Mouse (Mus musculus) neural tube, embryonic 11.5 days (tissue): ENCODE measurements around the gene Ltb. TPM values are rescaled to one million over a fixed set of nuclear protein-coding genes. Genes with fewer than 3 reads are reported as not detected.

Source experiments
- ATAC-seq: fragments of 200-750 bp; cut with Nextera tagmentation; 2 replicates; pipeline ENCODE4 v1.8.0; 2017; ENCODE audit warnings: moderate number of reproducible peaks, mild to moderate bottlenecking, moderate TSS enrichment, moderate library complexity; ENCODE audit not compliant: insufficient read depth, low FRiP score, low TSS enrichment
- DNase-seq: peaks from one replicate; pipeline ENCODE4 v3.0.0-alpha.2; 2015; ENCODE audit warnings: low spot score
- H3K27ac ChIP-seq: fragments of 300-500 bp; sonication (generic); 2 replicates; pipeline ENCODE4 v1.5.1; 2014; ENCODE audit warnings: low read depth, mild to moderate bottlenecking, low read length
- H3K27me3 ChIP-seq: fragments of 300-500 bp; sonication (generic); 2 replicates; pipeline ENCODE4 v1.6.1; 2014; ENCODE audit warnings: mild to moderate bottlenecking, low read length, mixed read lengths; ENCODE audit not compliant: control insufficient read depth, insufficient read depth
- H3K36me3 ChIP-seq: fragments of 300-500 bp; sonication (generic); 2 replicates; pipeline ENCODE4 v1.6.1; 2014; ENCODE audit warnings: mild to moderate bottlenecking, low read length, moderate library complexity, mixed read lengths; ENCODE audit not compliant: control insufficient read depth, insufficient read depth
- H3K4me1 ChIP-seq: fragments of 300-500 bp; sonication (generic); 2 replicates; pipeline ENCODE4 v1.6.1; 2014; ENCODE audit warnings: low read length, mixed read lengths; ENCODE audit not compliant: control insufficient read depth, insufficient read depth
- H3K4me2 ChIP-seq: fragments of 300-500 bp; sonication (generic); 2 replicates; pipeline ENCODE4 v1.6.1; 2014; ENCODE audit warnings: low read depth, mild to moderate bottlenecking, moderate library complexity
- H3K4me3 ChIP-seq: fragments of 300-500 bp; sonication (generic); 2 replicates; pipeline ENCODE4 v1.5.1; 2014; ENCODE audit warnings: low read depth, low read length
- H3K9ac ChIP-seq: fragments of 300-500 bp; sonication (generic); 2 replicates; pipeline ENCODE4 v1.6.1; 2014; ENCODE audit warnings: mild to moderate bottlenecking, low read length
- H3K9me3 ChIP-seq: fragments of 300-500 bp; sonication (generic); 2 replicates; pipeline ENCODE4 v1.6.1; 2016; ENCODE audit warnings: low read length; ENCODE audit not compliant: control insufficient read depth
- WGBS: fragments of 180-500 bp; shearing (Covaris S2); extraction: QIAGEN DNeasy Blood & Tissue Kit; methylation state at CpG from one replicate; pipeline ENCODE4 v1.1.7; 2014; 5-methylcytosine and 5-hydroxymethylcytosine counted together
- polyA plus RNA-seq: library from polyadenylated mRNA; unstranded; fragments of >200 nt; fragmentation: Nextera tagmentation; extraction: Ambion mirVana; gene quantifications from 2 replicates; pipeline ENCODE4 v1.2.1, GENCODE M21; 2014

Gene Ltb
- polyA plus RNA-seq, 1 experiment from 2014 or later = 0.27 TPM

DNA sequence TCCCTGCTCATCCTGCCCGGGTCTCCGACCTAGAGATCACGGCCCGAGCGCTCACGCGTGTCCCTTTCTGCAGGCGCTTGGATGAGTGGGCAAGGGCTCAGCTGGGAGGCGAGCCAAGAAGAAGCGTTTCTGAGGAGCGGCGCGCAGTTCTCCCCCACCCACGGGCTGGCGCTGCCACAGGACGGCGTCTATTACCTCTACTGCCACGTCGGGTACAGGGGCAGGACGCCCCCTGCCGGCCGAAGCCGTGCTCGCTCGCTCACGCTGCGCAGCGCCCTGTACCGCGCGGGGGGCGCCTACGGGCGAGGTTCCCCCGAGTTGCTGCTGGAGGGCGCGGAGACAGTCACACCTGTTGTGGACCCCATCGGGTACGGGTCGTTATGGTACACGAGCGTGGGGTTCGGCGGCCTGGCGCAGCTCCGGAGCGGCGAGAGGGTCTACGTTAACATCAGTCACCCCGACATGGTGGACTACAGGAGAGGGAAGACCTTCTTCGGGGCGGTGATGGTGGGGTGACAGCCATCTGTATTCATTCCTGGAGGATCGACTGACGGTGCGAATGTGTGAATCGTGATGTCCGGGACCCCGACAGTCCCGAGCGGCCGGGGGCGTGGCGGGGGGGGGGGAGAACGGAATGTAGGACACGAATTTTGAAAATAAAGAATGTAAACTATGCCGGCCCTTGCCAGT, 1.5 kb downstream of the Ltb start:
- Histone ChIP-seq H3K27me3 (peaks cover 25% of the 10 kb centered on the region), H3K4me3 (peak overlapping the region; percentile 31), H3K9ac (0 out of 2 replicates have a peak overlapping the region, but pooled peaks have one; percentile 10), H3K9me3 (no peaks in the 10 kb centered on the region), H3K4me2 (peak overlapping the region; percentile 60), H3K4me1 (0 out of 2 replicates have a peak, but pooled peaks cover 3% of the 10 kb centered on the region), H3K27ac (no peak overlapping the region), H3K36me3 (no peaks in the 10 kb centered on the region)
- ATAC-seq = peak; percentile 48; the same call in 1 of the 2 replicates
- WGBS = 1% methylated on average over 64 of the region's 66 CpGs
- DNase-seq = peak; percentile 82

DNA sequence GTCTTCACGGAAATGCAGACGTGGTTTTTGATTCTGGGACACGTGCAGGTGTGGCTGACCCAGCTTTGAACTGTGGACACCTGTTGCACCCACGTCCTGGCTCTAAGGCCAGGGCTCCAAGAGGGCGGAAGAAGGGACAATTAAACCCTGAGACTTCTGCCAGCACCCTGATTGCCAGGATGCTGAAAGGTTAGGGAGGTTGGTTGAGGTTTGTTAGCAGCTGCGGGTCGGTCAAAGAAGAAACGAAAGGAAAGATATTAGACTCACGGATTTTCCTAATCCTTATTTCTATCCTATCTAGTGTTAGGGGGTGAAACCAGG, 2.0 kb downstream of the Ltb start:
- Histone ChIP-seq H3K36me3 (no peaks in the 10 kb centered on the region), H3K4me3 (peak overlapping the region; percentile 31), H3K9ac (no peak overlapping the region), H3K9me3 (no peaks in the 10 kb centered on the region), H3K4me2 (no peak overlapping the region; the same call in 1 of the 2 replicates), H3K27ac (no peak overlapping the region), H3K4me1 (0 out of 2 replicates have a peak, but pooled peaks cover 3% of the 10 kb centered on the region), H3K27me3 (peaks cover 25% of the 10 kb centered on the region)
- ATAC-seq (no peak), DNase-seq (no peak)
- 35% methylated on average over 9 of the region's 9 CpGs for WGBS

DNA sequence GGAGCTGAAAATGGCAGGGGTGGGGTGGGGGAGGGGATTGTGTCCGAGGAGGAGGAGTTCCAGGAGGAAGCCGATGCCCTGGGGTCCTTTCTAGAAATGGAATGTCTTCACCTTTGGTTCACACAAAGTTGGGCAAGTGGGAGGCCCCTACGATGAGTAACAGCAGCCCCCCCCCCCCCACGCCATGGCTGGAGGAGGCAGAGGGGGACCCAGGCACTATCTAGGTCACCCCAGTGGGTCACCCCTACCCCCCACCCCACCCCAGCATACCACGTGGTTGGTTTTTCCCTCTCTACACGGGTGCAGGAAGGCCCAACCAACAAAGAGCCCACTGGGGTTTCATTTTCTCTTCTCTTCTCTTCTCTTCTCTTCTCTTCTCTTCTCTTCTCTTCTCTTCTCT, 2.9 kb downstream of the Ltb start:
- WGBS = 37% methylated on average over 4 of the region's 6 CpGs
- Histone ChIP-seq H3K27ac (no peak overlapping the region), H3K9me3 (no peaks in the 10 kb centered on the region), H3K36me3 (no peaks in the 10 kb centered on the region), H3K27me3 (peaks cover 25% of the 10 kb centered on the region), H3K4me1 (0 out of 2 replicates have a peak, but pooled peaks cover 3% of the 10 kb centered on the region), H3K4me3 (no peak overlapping the region), H3K4me2 (no peak overlapping the region), H3K9ac (no peak overlapping the region)
- no peak for ATAC-seq
- no peak for DNase-seq

DNA sequence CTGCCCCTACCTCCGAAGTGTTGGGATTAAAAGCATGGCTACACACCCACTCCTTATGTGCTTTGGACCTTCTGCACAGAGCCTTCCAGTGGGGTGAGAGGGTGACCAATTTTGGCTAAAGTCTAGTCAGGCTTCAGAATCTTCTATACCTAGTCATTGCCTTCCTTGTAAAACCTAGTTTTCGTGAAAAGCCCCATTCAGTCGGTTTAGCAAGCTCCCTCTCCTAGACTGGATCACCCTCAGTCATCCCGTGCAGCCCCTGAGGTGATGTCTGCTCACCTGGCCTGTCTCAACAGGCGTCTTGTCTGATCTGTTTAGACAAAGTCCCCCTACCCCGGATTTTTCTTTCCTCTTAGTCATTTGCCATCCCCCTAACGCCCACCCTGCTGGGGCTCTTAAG, 3.8 kb downstream of the Ltb start:
- Histone ChIP-seq H3K4me2 (no peak overlapping the region), H3K27me3 (peaks cover 25% of the 10 kb centered on the region), H3K4me3 (no peak overlapping the region), H3K9me3 (no peaks in the 10 kb centered on the region), H3K27ac (no peak overlapping the region), H3K9ac (no peak overlapping the region), H3K36me3 (no peaks in the 10 kb centered on the region), H3K4me1 (0 out of 2 replicates have a peak, but pooled peaks cover 3% of the 10 kb centered on the region)
- DNase-seq (no peak), ATAC-seq (no peak)
- 67% methylated on average over 7 of the region's 7 CpGs for WGBS

DNA sequence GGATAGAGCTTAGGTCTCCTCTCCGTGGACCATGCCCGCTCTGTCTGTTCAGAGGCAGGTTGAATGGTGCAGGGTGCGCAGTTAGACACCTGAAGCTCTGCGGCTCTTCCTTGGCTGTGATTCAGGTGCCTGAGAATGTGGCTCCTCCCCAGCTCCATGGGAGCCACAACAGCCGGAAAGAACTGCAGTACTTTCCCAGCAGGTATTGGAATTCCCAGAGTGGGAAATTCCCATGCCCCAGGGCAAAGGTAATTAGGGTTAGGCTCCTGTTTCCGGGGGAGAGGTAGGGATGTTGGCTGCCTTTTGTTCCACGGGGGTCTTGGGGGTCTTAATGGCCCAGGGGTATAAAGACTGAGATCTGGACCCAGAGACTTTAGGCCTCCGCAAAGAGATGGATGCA, 4.7 kb downstream of the Ltb start:
- Histone ChIP-seq H3K4me3 (no peak overlapping the region), H3K4me1 (0 out of 2 replicates have a peak, but pooled peaks cover 3% of the 10 kb centered on the region), H3K4me2 (no peak overlapping the region), H3K27ac (no peak overlapping the region), H3K27me3 (peaks cover 25% of the 10 kb centered on the region), H3K36me3 (no peaks in the 10 kb centered on the region), H3K9ac (no peak overlapping the region), H3K9me3 (no peaks in the 10 kb centered on the region)
- ATAC-seq = no peak
- WGBS = 17% methylated on average over 8 of the region's 8 CpGs
- DNase-seq = no peak

DNA sequence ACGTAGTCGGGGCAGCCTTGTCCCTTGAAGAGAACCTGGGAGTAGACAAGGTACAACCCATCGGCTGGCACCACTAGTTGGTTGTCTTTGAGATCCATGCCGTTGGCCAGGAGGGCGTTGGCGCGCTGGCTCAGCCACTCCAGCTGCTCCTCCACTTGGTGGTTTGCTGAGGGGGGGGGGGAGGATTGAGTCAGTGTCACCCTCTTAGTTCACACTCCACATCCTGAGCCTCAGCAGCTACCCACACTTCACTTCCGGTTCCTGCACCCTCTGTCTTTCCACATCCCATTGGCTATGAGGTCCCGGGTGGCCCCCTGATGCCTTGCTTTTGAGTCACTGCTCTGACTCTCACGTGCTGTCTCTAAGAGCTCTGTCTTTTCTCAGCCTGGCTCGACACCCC, 6.2 kb downstream of the Ltb start:
- 93% methylated on average over 11 of the region's 11 CpGs for WGBS
- no peak overlapping the region for H3K4me2 ChIP-seq
- H3K27ac ChIP-seq = no peak overlapping the region
- H3K9ac ChIP-seq = no peak overlapping the region
- DNase-seq (no peak), ATAC-seq (no peak)
- H3K9me3 ChIP-seq = no peaks in the 10 kb centered on the region
- H3K36me3 ChIP-seq = no peaks in the 10 kb centered on the region
- H3K4me1 ChIP-seq = 0 out of 2 replicates have a peak, but pooled peaks cover 2% of the 10 kb centered on the region
- peaks cover 19% of the 10 kb centered on the region for H3K27me3 ChIP-seq
- no peak overlapping the region for H3K4me3 ChIP-seq

DNA sequence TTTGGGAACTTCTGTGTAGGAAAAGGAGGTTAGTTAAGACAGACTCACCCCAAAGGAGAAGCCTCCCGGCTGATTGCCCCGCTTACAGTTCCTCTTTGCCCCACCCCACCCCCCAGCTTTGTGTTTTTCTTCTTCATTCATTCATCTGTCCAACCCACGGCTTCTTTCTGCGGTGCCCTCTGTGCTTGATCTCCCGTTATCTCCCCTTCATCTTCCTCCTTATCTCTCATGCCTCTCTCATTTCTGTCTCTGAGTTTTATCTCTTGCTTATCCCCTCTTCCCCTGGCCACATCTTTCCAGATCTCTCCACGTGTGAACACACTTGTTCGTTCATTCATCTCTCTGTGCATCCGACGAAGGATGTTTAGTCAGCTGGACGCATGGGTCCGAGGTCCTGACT, 6.9 kb downstream of the Ltb start:
- Histone ChIP-seq H3K4me2 (no peak overlapping the region), H3K27ac (no peak overlapping the region), H3K27me3 (peaks cover 12% of the 10 kb centered on the region), H3K4me1 (no peaks in the 10 kb centered on the region), H3K9ac (no peak overlapping the region), H3K36me3 (no peaks in the 10 kb centered on the region), H3K4me3 (no peak overlapping the region), H3K9me3 (no peaks in the 10 kb centered on the region)
- no peak for DNase-seq
- WGBS = 70% methylated on average over 11 of the region's 11 CpGs
- ATAC-seq = no peak

DNA sequence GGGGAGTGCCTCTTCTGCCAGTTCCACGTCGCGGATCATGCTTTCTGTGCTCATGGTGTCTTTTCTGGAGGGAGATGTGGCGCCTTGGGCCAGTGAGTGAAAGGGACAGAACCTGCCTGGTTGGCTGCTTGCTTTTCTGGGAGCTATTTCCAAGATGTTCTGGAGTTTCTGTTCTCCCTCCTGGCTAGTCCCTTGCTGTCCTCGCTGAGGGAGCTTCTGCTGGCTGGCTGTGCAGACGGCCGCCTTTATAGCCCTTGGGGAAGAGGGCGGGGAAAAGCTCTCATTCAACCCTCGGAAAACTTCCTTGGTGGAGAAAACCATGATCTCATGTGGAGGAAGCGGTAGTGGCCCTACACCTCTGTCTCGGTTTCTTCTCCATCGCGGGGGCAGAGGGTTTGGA, 7.5 kb downstream of the Ltb start, which contains the start of gene Tnf:
TSS of gene Tnf (minus strand) at position 221 of the 400 bp plus-strand sequence.
- WGBS = 34% methylated on average over 13 of the region's 13 CpGs
- DNase-seq (no peak), ATAC-seq (no peak)
- Histone ChIP-seq H3K36me3 (no peaks in the 10 kb centered on the region), H3K27ac (no peak within 1 kb of the TSS), H3K9ac (no peak within 1 kb of the TSS), H3K4me1 (no peaks in the 10 kb centered on the region), H3K9me3 (no peaks in the 10 kb centered on the region), H3K4me3 (no peak within 1 kb of the TSS), H3K4me2 (no peak within 1 kb of the TSS), H3K27me3 (peaks cover 7% of the 10 kb centered on the region; the same call in 1 of the 2 replicates)

DNA sequence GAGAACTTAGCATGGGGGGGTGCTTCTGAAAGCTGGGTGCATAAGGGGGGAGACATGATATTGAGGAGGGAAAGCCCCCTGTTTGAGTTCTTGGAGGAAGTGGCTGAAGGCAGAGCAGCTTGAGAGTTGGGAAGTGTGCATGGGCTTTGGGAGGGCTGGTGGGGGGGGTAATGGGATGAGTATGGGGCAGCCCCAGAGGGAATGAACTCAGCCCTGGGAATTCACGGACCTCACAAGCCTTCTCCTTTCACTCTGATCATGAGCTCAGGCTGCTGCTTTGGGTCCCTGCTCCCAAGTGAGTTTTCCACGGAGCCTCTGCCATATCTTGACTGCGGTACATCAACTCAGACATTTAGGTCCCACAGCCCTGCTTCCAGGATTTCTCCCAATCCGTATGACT, 8.2 kb downstream of the Ltb start:
- Histone ChIP-seq H3K9ac (no peak overlapping the region), H3K9me3 (no peaks in the 10 kb centered on the region), H3K27me3 (peaks cover 7% of the 10 kb centered on the region; the same call in 1 of the 2 replicates), H3K27ac (no peak overlapping the region), H3K36me3 (no peaks in the 10 kb centered on the region), H3K4me2 (no peak overlapping the region), H3K4me1 (no peaks in the 10 kb centered on the region), H3K4me3 (no peak overlapping the region)
- ATAC-seq = no peak
- DNase-seq = no peak
- WGBS = 80% methylated on average over 4 of the region's 4 CpGs
